Mouse (Mus musculus): ENCODE data around the gene Pbx1. TPM values are rescaled to one million over a fixed set of nuclear protein-coding genes. Genes with fewer than 3 reads are reported as not detected.

Gene Pbx1
- total RNA-seq, 2 experiments from 2014 or later = 16.9 to 29.3 TPM

- intact Hi-C loops (cut with DNase I) = no loop called here
- no peak for TF ChIP-seq CTCF (IDR thresholded peaks at IDR 0.05)
- Histone ChIP-seq H3K27ac (peak overlapping the region; percentile 67), H3K4me3 (no peak overlapping the region)
- no peak for DNase-seq
Measured at GRCm38 (mm10) chr1:168230858-168231257, 201.2 kb downstream of the Pbx1 start.

DNA sequence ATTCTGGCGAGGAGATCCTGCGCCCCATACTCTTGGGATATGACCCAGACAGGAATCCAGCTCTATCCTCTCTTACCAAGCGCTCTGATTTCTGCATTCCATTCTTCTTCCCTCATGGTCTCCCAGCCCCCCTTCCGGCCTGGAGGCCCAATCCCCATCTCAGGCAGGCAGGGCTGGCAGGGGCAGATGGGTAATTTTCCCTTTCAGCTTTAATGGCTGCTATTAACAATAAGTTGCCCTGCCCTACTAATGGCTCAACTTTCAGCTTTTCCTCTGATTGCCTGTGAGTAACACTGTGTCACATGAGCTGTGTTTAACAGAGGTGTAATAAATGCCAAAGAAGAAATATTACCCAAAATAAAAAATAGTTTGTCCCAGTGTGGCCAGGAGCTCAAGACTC lies 201.9 kb downstream of the Pbx1 start:
- intact Hi-C loops (cut with DNase I) = no loop called here
- DNase-seq = peak; percentile 45
- H3K4me3 ChIP-seq = no peak overlapping the region
- no peak for TF ChIP-seq CTCF (IDR thresholded peaks at IDR 0.05)
- peak overlapping the region; percentile 67 for H3K27ac ChIP-seq

DNA sequence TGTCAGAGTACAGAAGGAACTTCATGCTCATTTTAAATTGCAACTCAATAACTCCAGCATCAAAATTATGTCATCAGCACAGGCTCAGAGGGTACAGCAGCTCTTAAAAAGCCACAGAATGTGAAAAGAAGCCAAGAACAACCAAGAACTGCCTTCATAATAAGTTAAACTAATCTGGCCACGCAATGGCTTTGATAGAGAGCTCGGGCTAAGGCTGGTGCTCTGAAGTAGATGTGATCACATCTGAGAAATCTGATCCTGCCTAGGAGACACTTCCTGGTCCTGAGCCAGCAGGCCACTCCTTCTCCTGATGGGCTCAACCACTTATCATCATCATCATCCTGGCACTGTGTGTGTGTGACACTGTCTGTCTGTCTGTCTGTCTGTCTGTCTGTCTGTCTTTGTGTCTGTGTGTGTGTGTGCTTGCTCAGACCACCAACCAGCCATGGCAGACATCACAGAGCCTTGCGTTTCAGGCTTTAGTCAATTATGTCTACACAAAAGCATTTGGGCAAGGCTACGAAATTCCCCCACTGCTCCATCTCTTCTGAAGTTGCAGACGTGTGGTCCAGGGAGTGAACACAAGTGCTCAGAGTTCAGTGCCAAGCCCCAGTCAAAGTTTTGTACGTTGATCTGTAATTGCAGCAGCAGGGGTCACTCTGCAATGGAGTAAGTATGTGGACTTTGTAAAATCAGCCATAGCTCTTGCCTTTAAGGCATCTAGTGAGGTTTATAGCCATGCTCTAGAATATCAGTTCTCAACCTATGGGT lies 203.1 kb downstream of the Pbx1 start:
- peak; percentile 56 for DNase-seq
- intact Hi-C loops (cut with DNase I) = loop anchor here (5.0 kb wide), 1 partner anchor 1123 kb away; no protein-coding TSS in a partner anchor
- peak overlapping the region; percentile 24; the same call in 1 of the 2 replicates for H3K27ac ChIP-seq
- H3K4me3 ChIP-seq = no peak overlapping the region
- TF ChIP-seq CTCF (IDR thresholded peaks at IDR 0.05) = no peak

DNA sequence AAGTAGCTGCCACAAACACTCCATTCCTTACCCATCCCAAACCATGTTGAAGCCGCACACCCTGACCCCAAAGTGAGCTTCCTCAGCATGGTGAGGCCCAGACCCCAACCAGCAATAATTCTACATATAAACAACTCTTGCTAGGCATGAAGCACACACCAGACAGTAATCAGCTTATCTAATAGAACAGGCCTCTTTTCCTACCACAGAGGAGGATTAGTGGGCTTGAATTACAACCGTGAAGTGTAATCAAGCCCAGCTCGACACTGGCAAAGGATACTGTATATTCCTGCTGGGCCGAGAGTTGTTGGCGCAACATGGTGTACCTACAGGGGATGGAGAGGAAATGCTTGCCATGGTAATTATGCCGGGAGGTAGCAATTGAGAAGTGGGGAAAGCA lies 205.9 kb downstream of the Pbx1 start:
- intact Hi-C loops (cut with DNase I) = loop anchor here (5.0 kb wide), 1 partner anchor 1126 kb away; no protein-coding TSS in a partner anchor
- no peak for TF ChIP-seq CTCF (IDR thresholded peaks at IDR 0.05)
- DNase-seq = peak; percentile 41
- H3K27ac ChIP-seq = no peak overlapping the region
- no peak overlapping the region for H3K4me3 ChIP-seq

DNA sequence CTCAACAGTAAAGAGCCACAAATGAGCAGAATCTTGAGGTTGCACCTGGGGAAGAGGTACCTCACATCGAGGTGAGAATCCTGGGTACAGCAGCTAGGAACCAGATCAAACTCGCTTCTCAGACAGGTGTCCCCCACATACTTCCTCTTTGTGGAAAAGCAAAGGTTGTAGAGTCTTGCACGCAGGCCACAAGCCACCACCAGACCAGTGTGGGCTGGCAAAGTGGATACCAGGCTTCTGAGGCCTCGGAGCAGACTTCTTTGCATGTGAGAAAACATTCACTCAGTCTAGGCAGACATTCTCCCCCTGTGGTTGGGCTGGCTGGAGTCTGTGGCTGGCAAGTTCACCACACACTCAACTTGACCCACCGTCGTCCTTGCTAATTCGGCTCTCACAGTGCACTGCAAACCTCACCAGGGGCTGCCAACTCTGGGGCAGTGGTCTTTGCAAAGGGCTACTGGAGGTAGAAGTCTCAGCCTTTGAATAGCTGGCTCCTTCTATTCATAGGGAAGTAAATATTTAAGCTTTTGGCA lies 206.4 kb downstream of the Pbx1 start:
- no peak for TF ChIP-seq CTCF (IDR thresholded peaks at IDR 0.05)
- no peak overlapping the region for H3K27ac ChIP-seq
- DNase-seq = no peak
- H3K4me3 ChIP-seq = no peak overlapping the region
- intact Hi-C loops (cut with DNase I) = loop anchor here (5.0 kb wide), 1 partner anchor 1127 kb away; no protein-coding TSS in a partner anchor

DNA sequence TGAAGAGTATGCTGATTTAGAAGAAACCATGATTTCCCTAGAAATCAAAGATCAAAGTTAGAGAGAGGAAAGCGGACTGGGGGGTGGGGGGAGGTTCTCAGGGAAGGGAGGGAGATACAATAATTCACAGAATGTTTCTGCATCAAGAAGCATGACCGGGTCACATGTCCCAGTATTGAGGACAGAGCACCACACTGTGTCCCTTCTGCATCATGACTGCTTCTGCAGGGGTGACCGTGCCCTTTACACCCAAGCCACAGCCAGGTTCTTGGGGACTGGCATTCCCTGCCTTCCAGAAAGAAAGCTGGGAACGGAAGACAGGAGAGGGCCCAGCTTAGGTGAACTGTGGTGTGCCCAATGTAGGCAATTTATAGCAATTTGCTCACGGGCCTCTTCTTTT lies 207.9 kb downstream of the Pbx1 start:
- intact Hi-C loops (cut with DNase I) = no loop called here
- Histone ChIP-seq H3K27ac (no peak overlapping the region), H3K4me3 (no peak overlapping the region)
- DNase-seq = no peak
- TF ChIP-seq CTCF (IDR thresholded peaks at IDR 0.05) = no peak

DNA sequence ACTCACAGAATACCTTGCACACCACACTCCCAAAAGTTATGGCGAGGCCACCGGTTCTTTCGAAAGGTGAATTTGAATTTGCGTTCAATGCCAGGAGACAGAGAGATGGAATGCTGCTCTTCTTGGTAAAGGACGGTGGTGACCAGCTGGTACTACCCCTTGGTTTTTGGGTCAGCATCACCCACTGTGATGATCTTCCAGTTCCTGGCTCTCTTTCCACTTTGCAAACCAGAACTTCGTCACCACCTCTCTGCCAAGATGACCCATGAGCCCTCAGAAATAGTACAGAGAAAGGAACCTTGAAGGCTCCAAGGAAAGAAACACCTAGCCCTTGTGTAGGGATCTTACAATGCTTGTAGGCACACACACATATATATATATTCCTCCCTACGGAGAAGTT lies 209.3 kb downstream of the Pbx1 start:
- DNase-seq = no peak
- Histone ChIP-seq H3K4me3 (no peak overlapping the region), H3K27ac (no peak overlapping the region)
- no peak for TF ChIP-seq CTCF (IDR thresholded peaks at IDR 0.05)
- intact Hi-C loops (cut with DNase I) = no loop called here

GRCm38 (mm10) chr1:168221071-168221521 lies 211.0 kb downstream of the Pbx1 start:
- no peak for DNase-seq
- intact Hi-C loops (cut with DNase I) = no loop called here
- no peak for TF ChIP-seq CTCF (IDR thresholded peaks at IDR 0.05)
- Histone ChIP-seq H3K27ac (peak overlapping the region; percentile 40; the same call in 1 of the 2 replicates), H3K4me3 (peak overlapping the region; percentile 51)

GRCm38 (mm10) chr1:168215896-168216747 lies 215.9 kb downstream of the Pbx1 start:
- TF ChIP-seq CTCF (IDR thresholded peaks at IDR 0.05) = no peak
- DNase-seq = peak; percentile 68
- Histone ChIP-seq H3K4me3 (peak overlapping the region; percentile 8), H3K27ac (peak overlapping the region; percentile 57; the same call in 1 of the 2 replicates)
- intact Hi-C loops (cut with DNase I) = loop anchor here (5.0 kb wide), 1 partner anchor 216 kb away; the partner anchor contains the start of gene Pbx1

DNA sequence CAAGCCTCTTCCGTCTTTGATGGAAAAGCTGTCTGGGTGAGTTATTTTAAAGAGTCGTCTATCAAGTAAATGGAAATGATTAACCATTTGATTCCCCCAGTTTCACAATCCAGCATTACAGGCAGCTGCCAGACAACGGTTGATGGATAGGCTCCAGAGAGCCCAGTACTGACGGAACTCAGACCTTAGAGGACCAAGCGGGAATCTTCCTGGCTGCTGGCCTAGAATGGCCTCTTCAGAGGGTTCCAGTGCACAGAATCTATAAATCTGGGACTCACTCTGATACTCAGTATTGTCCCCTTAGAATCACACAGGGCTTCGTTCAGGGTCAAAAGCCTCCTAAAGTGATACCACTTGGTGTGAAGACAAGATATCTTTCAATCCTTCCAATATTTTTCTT lies 216.6 kb downstream of the Pbx1 start:
- Histone ChIP-seq H3K27ac (no peak overlapping the region), H3K4me3 (no peak overlapping the region)
- no peak for TF ChIP-seq CTCF (IDR thresholded peaks at IDR 0.05)
- intact Hi-C loops (cut with DNase I) = loop anchor here (5.0 kb wide), 1 partner anchor 217 kb away; the partner anchor contains the start of gene Pbx1
- no peak for DNase-seq

- Histone ChIP-seq H3K4me3 (peak overlapping the region; percentile 61), H3K27ac (peak overlapping the region; percentile 87)
- intact Hi-C loops (cut with DNase I) = loop anchor here (1.0 to 5.0 kb wide), 4 partner anchors 109 to 543 kb away; no protein-coding TSS in a partner anchor
- DNase-seq = peak; percentile 78
- no peak; the same call in 1 of the 2 replicates for TF ChIP-seq CTCF (IDR thresholded peaks at IDR 0.05)
Measured at GRCm38 (mm10) chr1:168214040-168214443, 218.0 kb downstream of the Pbx1 start.

DNA sequence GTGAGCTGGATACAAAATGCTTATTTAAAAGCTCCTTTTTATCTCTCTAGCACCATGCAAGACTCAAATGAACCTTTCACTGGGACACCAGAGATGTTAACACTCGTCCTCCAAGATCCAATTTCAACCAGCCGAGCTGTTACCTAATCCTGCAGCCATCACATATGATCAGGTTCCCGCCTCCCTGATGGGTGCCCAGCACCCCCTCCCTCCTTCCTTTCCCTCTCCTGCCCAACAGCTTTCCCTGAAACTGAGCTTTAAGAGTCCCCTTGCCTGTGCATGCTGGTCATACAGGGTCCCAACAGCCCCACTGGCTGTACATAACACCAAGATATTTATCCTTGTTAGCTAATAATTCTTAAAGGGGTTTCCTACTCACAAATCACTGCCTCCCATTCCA lies 218.5 kb downstream of the Pbx1 start:
- peak; percentile 64 for DNase-seq
- Histone ChIP-seq H3K4me3 (peak overlapping the region; percentile 61), H3K27ac (peak overlapping the region; percentile 87)
- intact Hi-C loops (cut with DNase I) = loop anchor here (5.0 kb wide), 3 partner anchors 121 to 544 kb away; no protein-coding TSS in a partner anchor
- no peak for TF ChIP-seq CTCF (IDR thresholded peaks at IDR 0.05)

Measured in gastrocnemius, adult 2 months (tissue).